Mouse (Mus musculus) kidney, adult 2 months (tissue): Measurements from ENCODE around the gene Cacng2.

Experiments used
- CTCF ChIP-seq: fragments of 200-500 bp; conservative IDR thresholded peaks from 2 replicates; pipeline ENCODE4 v1.5.1; 2011; ENCODE audit warnings: low read depth, mild to moderate bottlenecking, control low read depth, low read length, moderate library complexity, mixed read lengths; ENCODE audit not compliant: insufficient read depth, insufficient read length
- POLR2A ChIP-seq: fragments of 200-500 bp; IDR thresholded peaks from one replicate; pipeline ENCODE4 v1.6.1; 2011; ENCODE audit warnings: low read depth, low read length, control low read depth

- TF ChIP-seq CTCF (no peak), POLR2A (no peak)
Observed at GRCm38 (mm10) chr15:78065541-78065940, 54.3 kb downstream of the Cacng2 start.
